Mouse (Mus musculus): ENCODE data around the gene Cd27. TPM values are rescaled to one million over a fixed set of nuclear protein-coding genes. Genes with fewer than 3 reads are reported as not detected.

Cd27 gene
- total and polyA plus RNA-seq, 3 experiments: 0.46 TPM; not detected in 2

DNA sequence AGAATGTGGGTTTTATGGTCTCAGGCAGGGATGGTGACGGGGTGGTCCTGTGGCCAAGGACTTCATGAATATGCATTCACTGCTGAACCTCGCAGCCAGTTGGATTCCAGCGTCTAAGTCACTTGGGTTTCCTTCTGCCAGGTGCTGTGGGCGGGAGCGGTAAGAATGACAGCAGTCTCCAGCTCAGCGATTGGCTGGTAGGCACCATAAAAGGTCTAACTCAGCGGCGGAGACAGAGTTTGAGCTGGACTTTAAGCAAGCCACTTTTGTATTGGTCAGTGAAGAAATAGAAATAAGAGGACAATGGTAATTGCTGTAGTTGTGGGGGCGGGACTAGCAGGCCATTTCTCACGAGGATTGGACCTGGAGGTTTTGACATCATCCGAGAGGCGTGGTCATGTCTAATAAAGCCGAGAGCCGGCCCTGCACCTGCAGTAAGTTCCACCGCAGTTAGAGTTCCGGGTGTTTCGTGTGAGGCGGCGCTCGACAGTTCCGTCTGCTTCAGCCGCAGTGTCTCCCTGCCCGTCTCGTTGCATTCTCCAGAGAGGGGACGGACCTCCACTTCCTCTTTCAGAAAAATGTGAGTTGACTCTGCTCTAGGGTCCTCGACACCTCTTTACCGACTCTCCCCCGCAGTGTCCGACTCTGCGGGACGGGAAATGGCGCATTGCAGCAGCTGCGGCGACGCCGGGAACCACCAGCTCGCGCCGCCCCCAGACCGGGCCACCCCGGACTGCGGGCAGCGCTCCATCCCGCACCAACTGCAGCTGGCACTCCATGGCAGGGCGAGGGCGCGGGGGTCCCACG is 21.5 kb downstream of the Cd27 start, which contains the start of gene Vamp1 (continued):
- TF ChIP-seq EP300 (IDR thresholded peaks at IDR 0.05; ENCODE audit: low read depth in 1 of 2, low read length in 2 of 2) (peak in 1 of 2 experiments; percentile 52; a peak in 2 of 4 replicates), HCFC1 (IDR thresholded peaks at IDR 0.05; ENCODE audit: low read depth, low read length) (peak; percentile 90), TBP (IDR thresholded peaks at IDR 0.05; ENCODE audit: low read depth, low read length) (peak; percentile 98), TAL1 (IDR thresholded peaks at IDR 0.05; ENCODE audit: low read length) (no peak), CHD2 (IDR thresholded peaks at IDR 0.05; ENCODE audit: low read length) (peak; percentile 33; the same call in 1 of the 2 replicates)

- peaks cover 2 to 6% of the 10 kb centered on the region in 2 experiments; a peak in 1 of 4 replicates for H3K27me3 ChIP-seq (ENCODE audit: control insufficient read depth in 1 of 2, insufficient read depth in 2 of 2, low read length in 2 of 2)
- H3K27ac ChIP-seq (ENCODE audit: control insufficient read depth, low read depth, low read length): no peak overlapping the region
- no peak overlapping the region for H3K4me3 ChIP-seq (ENCODE audit: control insufficient read depth in 1 of 2, insufficient read depth in 1 of 2, low read depth in 2 of 2, low read length in 2 of 2)
- H3K79me2 ChIP-seq (ENCODE audit: control insufficient read depth, insufficient read depth, low read length, poor library complexity): no peaks in the 10 kb centered on the region; the same call in 1 of the 2 replicates
- no peak for TF ChIP-seq ZNF384 (IDR thresholded peaks at IDR 0.05; ENCODE audit: low read depth, low read length)
- TF ChIP-seq ELF1 (IDR thresholded peaks at IDR 0.05; ENCODE audit: low read depth, low read length): no peak
- no peak for TF ChIP-seq HCFC1 (IDR thresholded peaks at IDR 0.05; ENCODE audit: low read depth, low read length)
- no peak for TF ChIP-seq ZC3H11A (IDR thresholded peaks at IDR 0.05; ENCODE audit: low read depth, low read length)
- no peak for TF ChIP-seq POLR2AphosphoS5 (IDR thresholded peaks at IDR 0.05; ENCODE audit: borderline replicate concordance, low read depth, low read length)
- TF ChIP-seq TAL1 (IDR thresholded peaks at IDR 0.05; ENCODE audit: low read length): no peak
- TF ChIP-seq ETS1 (IDR thresholded peaks at IDR 0.05; ENCODE audit: low read depth, low read length): no peak
- no peak for TF ChIP-seq SIN3A (IDR thresholded peaks at IDR 0.05; ENCODE audit: low read length)
- TF ChIP-seq USF1 (IDR thresholded peaks at IDR 0.05; ENCODE audit: low read depth, low read length): no peak
- TF ChIP-seq TCF12 (IDR thresholded peaks at IDR 0.05; ENCODE audit: low read depth, low read length): no peak
- H3K4me1 ChIP-seq (ENCODE audit: control insufficient read depth in 1 of 2, insufficient read depth in 2 of 2, low read length in 2 of 2): peaks cover 6 to 17% of the 10 kb centered on the region in 2 experiments
- H3K9ac ChIP-seq (ENCODE audit: control insufficient read depth, low read depth, low read length, poor library complexity, severe bottlenecking): no peak overlapping the region
- peaks cover 0 to 13% of the 10 kb centered on the region in 2 experiments; a peak in 2 of 4 replicates for H3K36me3 ChIP-seq (ENCODE audit: control insufficient read depth in 1 of 2, insufficient read depth in 2 of 2, low read length in 2 of 2)
- DNase-seq (ENCODE audit: low read depth, low spot score): no peak
- H3K9me3 ChIP-seq (replicated peaks; ENCODE audit: insufficient read depth, low read length): no peaks in the 10 kb centered on the region
These were observed 23.1 kb downstream of the Cd27 start for GRCm38 (mm10) chr6:125213715-125214114.

DNA sequence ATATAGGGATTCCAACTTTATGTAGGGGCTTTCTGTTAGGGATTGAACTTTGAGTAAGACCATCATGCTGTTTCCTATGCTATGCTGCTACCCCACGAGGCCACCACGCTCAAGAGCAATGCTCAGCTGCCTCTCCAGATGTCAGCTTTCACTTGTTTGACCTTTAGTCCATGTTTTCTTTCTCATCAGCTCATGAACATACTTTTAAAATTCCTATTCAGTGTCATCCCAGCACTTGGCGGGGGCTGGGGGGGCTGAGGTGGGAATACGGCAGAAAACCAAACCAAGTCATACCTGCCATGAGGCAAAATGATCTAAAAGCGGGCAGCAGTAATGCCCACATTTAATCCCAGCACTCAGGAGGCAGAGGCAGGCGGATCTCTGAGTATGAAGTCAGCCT is 23.7 kb downstream of the Cd27 start:
- no peak overlapping the region for H3K9ac ChIP-seq (ENCODE audit: control insufficient read depth, low read depth, low read length, poor library complexity, severe bottlenecking)
- peaks cover 6 to 12% of the 10 kb centered on the region in 2 experiments for H3K4me1 ChIP-seq (ENCODE audit: control insufficient read depth in 1 of 2, insufficient read depth in 2 of 2, low read length in 2 of 2)
- no peak for DNase-seq (ENCODE audit: low read depth, low spot score)
- TF ChIP-seq ZKSCAN1 (IDR thresholded peaks at IDR 0.05; ENCODE audit: low read depth, low read length): no peak
- no peak for TF ChIP-seq ETS1 (IDR thresholded peaks at IDR 0.05; ENCODE audit: low read depth, low read length)
- no peak for TF ChIP-seq ZC3H11A (IDR thresholded peaks at IDR 0.05; ENCODE audit: low read depth, low read length)
- TF ChIP-seq ELF1 (IDR thresholded peaks at IDR 0.05; ENCODE audit: low read depth, low read length): no peak
- no peak for TF ChIP-seq KAT2A (conservative IDR thresholded peaks at IDR 0.05; ENCODE audit: low read depth, low read length)
- TF ChIP-seq GABPA (IDR thresholded peaks at IDR 0.05; ENCODE audit: low read depth, low read length): no peak
- TF ChIP-seq POLR2AphosphoS2 (IDR thresholded peaks at IDR 0.05; ENCODE audit: low read length): no peak
- no peak for TF ChIP-seq CHD2 (IDR thresholded peaks at IDR 0.05; ENCODE audit: low read length)
- no peak for TF ChIP-seq BHLHE40 (IDR thresholded peaks at IDR 0.05; ENCODE audit: borderline replicate concordance, low read depth, low read length)
- TF ChIP-seq MYB (IDR thresholded peaks at IDR 0.05; ENCODE audit: low read depth, low read length): no peak
- TF ChIP-seq POLR2AphosphoS5 (IDR thresholded peaks at IDR 0.05; ENCODE audit: borderline replicate concordance, low read depth, low read length): no peak
- no peak for TF ChIP-seq CTCF (IDR thresholded peaks at IDR 0.05 in 2 of 3, conservative IDR thresholded peaks at IDR 0.05 in 1 of 3; ENCODE audit: control insufficient read depth in 1 of 3, insufficient read depth in 1 of 3, low read depth in 2 of 3, low read length in 3 of 3, poor library complexity in 1 of 3, severe bottlenecking in 1 of 3)
- TF ChIP-seq TBP (IDR thresholded peaks at IDR 0.05; ENCODE audit: low read depth, low read length): no peak
- no peak for TF ChIP-seq MAFK (IDR thresholded peaks at IDR 0.05; ENCODE audit: borderline replicate concordance, low read depth, low read length)
- TF ChIP-seq UBTF (IDR thresholded peaks at IDR 0.05; ENCODE audit: borderline replicate concordance, insufficient read depth, low read depth, low read length): no peak
- TF ChIP-seq MYC (IDR thresholded peaks at IDR 0.05; ENCODE audit: low read depth, low read length): no peak
- no peak overlapping the region for H3K27ac ChIP-seq (ENCODE audit: control insufficient read depth, low read depth, low read length)
- H3K4me3 ChIP-seq (ENCODE audit: control insufficient read depth in 1 of 2, insufficient read depth in 1 of 2, low read depth in 2 of 2, low read length in 2 of 2): no peak overlapping the region
- H3K36me3 ChIP-seq (ENCODE audit: control insufficient read depth in 1 of 2, insufficient read depth in 2 of 2, low read length in 2 of 2): peaks cover 0 to 9% of the 10 kb centered on the region in 2 experiments; a peak in 1 of 4 replicates
- no peaks in the 10 kb centered on the region for H3K9me3 ChIP-seq (replicated peaks; ENCODE audit: insufficient read depth, low read length)
- peaks cover 2 to 6% of the 10 kb centered on the region in 2 experiments; a peak in 1 of 4 replicates for H3K27me3 ChIP-seq (ENCODE audit: control insufficient read depth in 1 of 2, insufficient read depth in 2 of 2, low read length in 2 of 2)
- no peaks in the 10 kb centered on the region; the same call in 1 of the 2 replicates for H3K79me2 ChIP-seq (ENCODE audit: control insufficient read depth, insufficient read depth, low read length, poor library complexity)

All from MEL (cell line).